Mouse (Mus musculus) hindbrain, embryonic 11.5 days (tissue): ENCODE results near the gene Dmxl2. TPM values are rescaled to one million over a fixed set of nuclear protein-coding genes. Genes with fewer than 3 reads are reported as not detected.
A peak's percentile ranks its signal among the peaks of the same experiment; 100 is the strongest.

Experiments used
- ATAC-seq: fragments of 200-750 bp; cut with Nextera tagmentation; 2 replicates; pipeline ENCODE4 v1.8.0; 2017; ENCODE audit warnings: mild to moderate bottlenecking, moderate TSS enrichment, moderate library complexity; ENCODE audit not compliant: low FRiP score
- DNase-seq: peaks from one replicate; pipeline ENCODE4 v3.0.0-alpha.2; 2015; ENCODE audit warnings: low spot score
- H3K27ac ChIP-seq: fragments of 300-500 bp; sonication (generic); 2 replicates; pipeline ENCODE4 v1.5.1; 2014; ENCODE audit warnings: mild to moderate bottlenecking, low read depth, low read length
- H3K27me3 ChIP-seq: fragments of 300-500 bp; sonication (generic); 2 replicates; pipeline ENCODE4 v1.6.1; 2014; ENCODE audit warnings: mild to moderate bottlenecking, low read length, moderate library complexity, mixed read lengths; ENCODE audit not compliant: control insufficient read depth, insufficient read depth
- H3K36me3 ChIP-seq: fragments of 300-500 bp; sonication (generic); 2 replicates; pipeline ENCODE4 v1.6.1; 2014; ENCODE audit warnings: mild to moderate bottlenecking, low read length, moderate library complexity, mixed read lengths; ENCODE audit not compliant: control insufficient read depth, insufficient read depth
- H3K4me1 ChIP-seq: fragments of 300-500 bp; sonication (generic); replicated peaks from 2 replicates; pipeline ENCODE4 v1.6.1; 2014; ENCODE audit warnings: low read length, mixed read lengths; ENCODE audit not compliant: control insufficient read depth, insufficient read depth
- H3K4me2 ChIP-seq: fragments of 300-500 bp; sonication (generic); replicated peaks from 2 replicates; pipeline ENCODE4 v1.6.1; 2014; ENCODE audit warnings: mild to moderate bottlenecking, low read depth, low read length
- H3K4me3 ChIP-seq: fragments of 300-500 bp; sonication (generic); 2 replicates; pipeline ENCODE4 v1.5.1; 2014; ENCODE audit warnings: low read depth, low read length
- H3K9ac ChIP-seq: fragments of 300-500 bp; sonication (generic); 2 replicates; pipeline ENCODE4 v1.6.1; 2014; ENCODE audit warnings: low read depth, low read length
- H3K9me3 ChIP-seq: fragments of 300-500 bp; sonication (generic); 2 replicates; pipeline ENCODE4 v1.6.1; 2016; ENCODE audit warnings: low read length; ENCODE audit not compliant: control insufficient read depth
- WGBS: fragments of 180-500 bp; shearing (Covaris S2); extraction: QIAGEN DNeasy Blood & Tissue Kit; methylation state at CpG from one replicate; pipeline ENCODE4 v1.1.7; 2014; 5-methylcytosine and 5-hydroxymethylcytosine counted together
- polyA plus RNA-seq: library from polyadenylated mRNA; unstranded; fragments of >200 nt; fragmentation: Nextera tagmentation; extraction: Ambion mirVana; gene quantifications from 2 replicates; pipeline ENCODE4 v1.2.1, GENCODE M21; 2014

Dmxl2 gene
- polyA plus RNA-seq, 1 experiment from 2014 or later, result 25.8 TPM

- no peaks in the 10 kb centered on the region for H3K36me3 ChIP-seq
- H3K4me2 ChIP-seq, result no peak overlapping the region
- H3K9ac ChIP-seq, result no peak overlapping the region
- H3K9me3 ChIP-seq, result no peaks in the 10 kb centered on the region
- no peak for DNase-seq
- WGBS, result 52% methylated on average over 4 of the region's 4 CpGs
- no peak overlapping the region for H3K27ac ChIP-seq
- H3K4me1 ChIP-seq, result no peaks in the 10 kb centered on the region
- H3K27me3 ChIP-seq, result no peaks in the 10 kb centered on the region
- no peak for ATAC-seq
- no peak overlapping the region for H3K4me3 ChIP-seq
These were observed 35.6 kb upstream of the Dmxl2 start for GRCm38 (mm10) chr9:54537030-54537429.

- Histone ChIP-seq H3K9me3 (no peaks in the 10 kb centered on the region), H3K4me2 (no peak overlapping the region), H3K4me1 (no peaks in the 10 kb centered on the region), H3K9ac (no peak overlapping the region), H3K27me3 (no peaks in the 10 kb centered on the region), H3K4me3 (no peak overlapping the region), H3K36me3 (no peaks in the 10 kb centered on the region), H3K27ac (no peak overlapping the region)
- ATAC-seq (no peak), DNase-seq (no peak)
- WGBS, result 90% methylated on average over 7 of the region's 7 CpGs
These were observed 34.8 kb upstream of the Dmxl2 start for GRCm38 (mm10) chr9:54536236-54536635.

- no peak for ATAC-seq
- Histone ChIP-seq H3K4me3 (no peak overlapping the region), H3K4me2 (no peak overlapping the region), H3K9me3 (no peaks in the 10 kb centered on the region), H3K4me1 (no peaks in the 10 kb centered on the region), H3K36me3 (no peaks in the 10 kb centered on the region), H3K27me3 (no peaks in the 10 kb centered on the region), H3K27ac (no peak overlapping the region), H3K9ac (no peak overlapping the region)
- 64% methylated on average over 5 of the region's 5 CpGs for WGBS
- peak; percentile 11 for DNase-seq
These were observed 32.5 kb upstream of the Dmxl2 start for GRCm38 (mm10) chr9:54533975-54534374.

GRCm38 (mm10) chr9:54532926-54533325 lies 31.5 kb upstream of the Dmxl2 start:
- ATAC-seq, result no peak
- no peaks in the 10 kb centered on the region for H3K36me3 ChIP-seq
- no peaks in the 10 kb centered on the region for H3K27me3 ChIP-seq
- H3K4me2 ChIP-seq, result no peak overlapping the region
- no peak for DNase-seq
- no peak overlapping the region for H3K4me3 ChIP-seq
- H3K9me3 ChIP-seq, result no peaks in the 10 kb centered on the region
- H3K27ac ChIP-seq, result no peak overlapping the region
- no peaks in the 10 kb centered on the region for H3K4me1 ChIP-seq
- H3K9ac ChIP-seq, result no peak overlapping the region
- 89% methylated on average over 2 of the region's 2 CpGs for WGBS

- ATAC-seq, result no peak
- no peak overlapping the region for H3K4me3 ChIP-seq
These were observed 30.0 kb upstream of the Dmxl2 start for GRCm38 (mm10) chr9:54531421-54531820.

GRCm38 (mm10) chr9:54530836-54531235 lies 29.4 kb upstream of the Dmxl2 start:
- no peak overlapping the region for H3K4me3 ChIP-seq
- no peak for ATAC-seq
- no peak overlapping the region for H3K27ac ChIP-seq
- H3K9ac ChIP-seq, result no peak overlapping the region
- H3K36me3 ChIP-seq, result no peaks in the 10 kb centered on the region
- H3K9me3 ChIP-seq, result no peaks in the 10 kb centered on the region
- no peak for DNase-seq
- no peaks in the 10 kb centered on the region for H3K4me1 ChIP-seq
- 86% methylated on average over 6 of the region's 6 CpGs for WGBS
- no peaks in the 10 kb centered on the region for H3K27me3 ChIP-seq
- no peak overlapping the region for H3K4me2 ChIP-seq

More at GRCm38 (mm10) chr9:54531421-54531820, 30.0 kb upstream of the Dmxl2 start:
- H3K27me3 ChIP-seq, result no peaks in the 10 kb centered on the region
- H3K27ac ChIP-seq, result no peak overlapping the region
- no peak for DNase-seq
- H3K9me3 ChIP-seq, result no peaks in the 10 kb centered on the region
- no peaks in the 10 kb centered on the region for H3K36me3 ChIP-seq
- H3K4me2 ChIP-seq, result no peak overlapping the region
- H3K9ac ChIP-seq, result no peak overlapping the region
- H3K4me1 ChIP-seq, result no peaks in the 10 kb centered on the region

- H3K4me2 ChIP-seq, result no peak overlapping the region
- H3K9ac ChIP-seq, result no peak overlapping the region
- H3K4me1 ChIP-seq, result no peaks in the 10 kb centered on the region
- DNase-seq (no peak), ATAC-seq (no peak)
- H3K27ac ChIP-seq, result no peak overlapping the region
- 81% methylated on average over 2 of the region's 2 CpGs for WGBS
- no peaks in the 10 kb centered on the region for H3K36me3 ChIP-seq
- no peaks in the 10 kb centered on the region for H3K9me3 ChIP-seq
- H3K27me3 ChIP-seq, result no peaks in the 10 kb centered on the region
- no peak overlapping the region for H3K4me3 ChIP-seq
These were observed 28.5 kb upstream of the Dmxl2 start for GRCm38 (mm10) chr9:54529950-54530349.

GRCm38 (mm10) chr9:54527694-54528093 lies 26.3 kb upstream of the Dmxl2 start:
- WGBS, result 83% methylated on average over 7 of the region's 7 CpGs

GRCm38 (mm10) chr9:54520286-54520685 lies 18.9 kb upstream of the Dmxl2 start:
- no peaks in the 10 kb centered on the region for H3K36me3 ChIP-seq
- no peaks in the 10 kb centered on the region for H3K4me1 ChIP-seq
- WGBS, result 91% methylated on average over 4 of the region's 4 CpGs
- no peak overlapping the region for H3K9ac ChIP-seq
- H3K27ac ChIP-seq, result no peak overlapping the region
- no peak for ATAC-seq
- H3K4me3 ChIP-seq, result no peak overlapping the region
- no peaks in the 10 kb centered on the region for H3K27me3 ChIP-seq
- H3K4me2 ChIP-seq, result no peak overlapping the region
- no peak for DNase-seq
- no peaks in the 10 kb centered on the region for H3K9me3 ChIP-seq

More at GRCm38 (mm10) chr9:54527694-54528093, 26.3 kb upstream of the Dmxl2 start:
- H3K4me2 ChIP-seq, result no peak overlapping the region
- ATAC-seq (no peak), DNase-seq (no peak)
- no peaks in the 10 kb centered on the region for H3K36me3 ChIP-seq
- no peaks in the 10 kb centered on the region for H3K4me1 ChIP-seq
- H3K27ac ChIP-seq, result no peak overlapping the region
- no peaks in the 10 kb centered on the region for H3K27me3 ChIP-seq
- H3K9ac ChIP-seq, result no peak overlapping the region
- H3K9me3 ChIP-seq, result no peaks in the 10 kb centered on the region
- no peak overlapping the region for H3K4me3 ChIP-seq
